Mouse (Mus musculus) embryo, embryonic 11.5 days (tissue): ENCODE measurements around the gene Gm20388.

Source experiments
- DNase-seq: peaks from one replicate; pipeline ENCODE4 v3.0.0-alpha.2; 2012; ENCODE audit warnings: low read depth, low spot score

Gm20388 gene

DNA sequence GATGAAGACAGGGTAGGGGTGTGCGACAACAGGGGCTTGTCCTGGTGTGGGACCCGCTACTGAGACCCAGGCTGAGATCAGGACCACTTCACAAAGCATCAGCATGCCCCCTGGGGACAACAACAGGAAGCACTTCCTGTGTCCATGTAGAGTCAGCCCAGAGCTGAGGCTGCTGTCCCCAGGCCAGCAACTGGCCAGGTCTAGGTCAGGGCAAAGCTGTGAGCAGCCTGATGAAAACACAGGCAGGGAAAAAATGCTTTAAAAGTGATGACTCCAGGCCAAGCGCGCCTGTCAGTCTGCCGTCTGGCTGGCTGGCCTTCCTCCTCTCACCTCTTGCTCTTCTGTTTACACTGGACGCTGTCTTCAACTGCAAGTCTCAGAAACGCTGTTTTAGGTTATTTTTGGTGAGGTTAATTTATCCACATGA is 1721.0 kb downstream of the Gm20388 start:
- DNase-seq: no peak

DNA sequence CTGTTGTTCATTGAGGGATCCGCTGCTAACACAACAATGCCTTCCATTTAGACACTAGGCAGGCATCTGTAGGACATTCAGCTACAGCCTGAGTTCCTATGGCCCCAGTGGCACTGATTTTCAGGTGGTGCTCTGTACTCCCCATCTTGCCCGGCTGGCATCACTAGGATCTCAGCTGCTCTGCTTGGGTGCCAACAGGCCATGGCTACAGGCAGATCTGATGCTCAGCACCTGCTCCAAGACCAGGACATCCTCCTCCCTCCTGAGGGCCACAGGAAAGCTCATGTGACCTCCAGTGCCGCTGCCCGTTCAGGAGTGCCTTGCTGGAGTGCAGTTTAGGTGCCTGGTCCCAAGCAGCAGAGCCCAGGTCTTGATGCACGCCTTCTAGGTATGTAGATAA is 1721.8 kb downstream of the Gm20388 start:
- no peak for DNase-seq

DNA sequence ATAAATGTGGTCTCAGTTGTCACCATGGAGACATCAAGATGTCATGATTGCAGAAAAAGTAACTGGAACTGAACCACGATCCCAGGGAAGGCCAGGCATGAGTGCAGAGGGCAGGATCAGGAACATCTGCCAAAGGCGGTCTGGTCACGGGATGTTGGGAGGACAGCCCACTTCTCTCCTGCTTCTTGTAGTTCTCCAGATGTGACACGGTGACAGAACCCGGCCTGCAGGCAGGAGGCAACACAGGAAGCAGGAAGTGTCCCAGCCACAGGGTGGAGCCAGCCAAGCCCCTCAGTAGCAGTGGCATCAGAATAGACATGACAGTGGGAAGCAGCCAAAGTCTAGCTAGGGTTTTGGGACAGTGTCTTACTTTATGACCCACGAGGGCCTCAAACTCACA is 1724.9 kb downstream of the Gm20388 start:
- DNase-seq: no peak

DNA sequence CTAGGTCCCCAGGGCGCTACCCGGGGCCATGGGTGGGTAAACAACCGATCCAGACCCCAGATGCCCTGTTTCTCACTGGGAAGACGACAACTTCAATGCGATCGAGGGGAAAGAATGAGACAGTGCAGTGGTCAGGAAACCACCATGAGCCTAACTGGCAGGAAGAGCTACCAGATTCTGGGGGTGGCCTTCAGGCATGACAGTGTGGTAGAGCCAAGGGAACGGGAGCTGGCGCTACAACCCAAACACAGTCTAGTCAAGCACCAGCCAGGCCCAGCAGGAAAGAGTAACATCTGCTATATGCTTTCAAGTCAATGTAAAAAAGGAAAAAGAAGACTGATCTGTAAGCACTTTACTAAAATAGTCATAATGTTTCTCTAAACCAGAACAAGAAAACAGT is 1725.5 kb downstream of the Gm20388 start:
- no peak for DNase-seq

DNA sequence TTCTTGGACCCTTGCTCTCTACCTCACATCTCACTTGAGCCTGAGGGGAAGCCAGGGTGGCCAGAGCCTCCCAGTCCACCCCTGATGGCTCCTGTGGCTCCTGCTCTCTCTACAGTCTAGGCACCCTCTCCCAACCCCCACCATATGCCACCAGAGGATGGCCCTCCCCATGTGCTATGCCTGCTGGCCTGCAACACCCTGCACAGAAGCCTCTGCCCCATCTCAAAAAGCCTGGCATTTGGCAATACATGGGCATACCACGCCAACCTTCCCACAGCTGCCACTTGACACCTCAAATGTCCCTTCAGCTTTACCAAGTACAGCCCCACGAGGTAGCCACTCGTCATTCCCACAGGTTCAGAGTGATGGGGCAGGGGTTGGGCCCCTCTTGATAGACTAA is 1732.2 kb downstream of the Gm20388 start:
- no peak for DNase-seq

DNA sequence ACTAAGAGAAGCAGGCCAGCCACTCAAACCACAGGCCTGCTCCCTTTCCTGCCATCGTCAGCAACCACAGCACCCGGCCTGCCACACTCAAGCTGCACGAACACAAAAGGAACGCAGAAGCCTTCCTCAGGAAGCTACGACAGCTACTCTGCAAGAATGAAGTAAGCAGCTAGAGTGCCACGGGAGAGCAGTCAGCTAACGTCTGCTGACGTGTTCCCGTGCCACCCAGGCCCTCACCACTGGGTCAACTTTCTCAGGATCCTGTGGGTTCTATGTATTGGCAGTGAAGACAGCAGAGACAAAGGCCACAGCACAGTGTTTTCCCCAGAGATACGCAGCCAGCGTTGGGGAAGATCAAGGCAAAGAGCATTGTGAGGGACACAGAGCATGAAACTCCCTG is 1732.7 kb downstream of the Gm20388 start:
- DNase-seq: no peak

DNA sequence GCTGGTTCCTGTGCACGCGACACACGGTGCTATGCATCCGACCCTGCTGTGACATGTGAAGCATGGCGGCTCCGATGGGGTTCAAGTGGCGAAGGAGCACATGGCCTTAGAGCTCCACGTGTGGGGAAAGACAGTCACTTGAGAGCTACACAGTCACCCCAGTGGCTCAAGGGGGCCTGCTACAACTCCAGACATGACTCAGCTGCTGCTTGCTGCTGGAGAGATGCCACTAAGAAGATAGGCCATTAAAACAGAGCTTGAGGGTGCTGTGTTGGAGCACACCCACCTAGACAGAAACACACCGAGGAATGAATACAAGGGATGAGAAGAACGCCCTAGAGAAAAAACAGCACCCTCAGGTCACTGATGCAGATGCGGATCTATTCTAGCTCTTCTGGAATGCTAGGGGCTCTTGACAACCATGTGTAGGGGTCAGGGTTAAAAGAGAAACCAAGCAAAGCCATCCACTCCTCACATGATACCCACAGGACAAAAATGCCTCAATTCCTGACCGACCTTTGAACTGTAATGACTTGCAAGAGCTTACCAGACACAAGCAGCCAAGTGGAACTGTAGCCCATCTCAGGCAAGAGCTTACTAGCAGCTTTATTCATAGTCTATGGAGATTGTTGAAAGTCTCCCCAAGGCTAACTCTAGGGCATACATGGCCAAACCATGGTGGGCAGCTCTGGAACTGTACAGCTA is 1737.0 kb downstream of the Gm20388 start:
- no peak for DNase-seq

DNA sequence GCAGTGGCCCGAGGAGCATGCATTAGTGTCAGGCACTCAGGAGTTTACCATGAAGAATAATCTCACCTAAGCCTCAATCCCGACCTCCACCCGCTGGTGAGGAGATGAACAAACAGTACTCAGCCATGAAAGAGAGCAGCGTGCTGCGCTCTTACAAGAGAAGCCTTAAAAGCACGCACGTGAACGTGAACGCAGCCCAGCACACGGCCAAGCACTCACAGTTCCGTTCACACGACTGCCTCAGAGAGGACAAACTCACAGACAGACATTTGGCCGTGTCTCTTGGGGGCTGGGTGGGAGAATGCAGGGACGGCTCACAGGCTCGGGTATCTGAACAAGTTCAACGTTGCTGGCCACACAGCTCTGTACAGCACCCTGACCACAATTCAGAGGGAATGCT is 1737.8 kb downstream of the Gm20388 start:
- no peak for DNase-seq

DNA sequence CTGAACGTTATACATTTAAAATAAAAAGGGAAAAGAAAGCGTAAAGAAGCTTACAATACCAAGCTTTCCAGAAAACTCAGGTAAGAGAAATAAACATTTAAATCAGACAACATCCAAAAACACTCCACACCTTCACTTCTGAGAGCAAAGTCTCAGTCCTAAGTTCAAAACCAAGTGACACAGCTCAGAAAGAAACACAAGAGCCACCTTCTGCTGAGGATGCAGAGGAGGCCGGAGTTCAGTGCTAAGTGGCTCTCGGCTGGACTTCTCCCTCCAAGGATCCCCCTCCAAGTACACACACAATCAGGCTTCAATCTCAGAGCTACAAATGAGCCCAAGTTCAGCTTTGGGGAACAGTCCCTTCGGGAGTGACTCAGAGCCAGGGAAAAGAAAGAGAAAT is 1738.8 kb downstream of the Gm20388 start:
- DNase-seq: no peak

DNA sequence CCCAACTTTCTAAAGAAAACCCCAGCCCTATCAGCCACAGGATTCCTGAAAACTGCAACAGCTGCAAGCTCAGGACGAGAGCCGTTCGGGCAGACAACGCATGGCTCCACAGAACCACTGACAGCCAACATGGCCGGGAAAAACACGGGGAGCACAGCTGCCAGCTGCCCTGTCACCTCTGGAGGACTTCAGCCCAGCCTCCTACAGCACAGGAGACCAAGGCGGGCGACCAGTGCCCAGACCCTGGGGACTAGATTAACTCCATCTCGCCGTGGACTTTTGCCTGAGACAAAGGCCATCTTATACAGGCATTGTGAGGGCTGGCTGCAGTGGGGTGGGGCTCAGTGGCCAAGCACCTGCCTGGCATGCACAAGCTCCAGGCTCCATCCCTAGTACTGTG is 1739.3 kb downstream of the Gm20388 start:
- DNase-seq: no peak

DNA sequence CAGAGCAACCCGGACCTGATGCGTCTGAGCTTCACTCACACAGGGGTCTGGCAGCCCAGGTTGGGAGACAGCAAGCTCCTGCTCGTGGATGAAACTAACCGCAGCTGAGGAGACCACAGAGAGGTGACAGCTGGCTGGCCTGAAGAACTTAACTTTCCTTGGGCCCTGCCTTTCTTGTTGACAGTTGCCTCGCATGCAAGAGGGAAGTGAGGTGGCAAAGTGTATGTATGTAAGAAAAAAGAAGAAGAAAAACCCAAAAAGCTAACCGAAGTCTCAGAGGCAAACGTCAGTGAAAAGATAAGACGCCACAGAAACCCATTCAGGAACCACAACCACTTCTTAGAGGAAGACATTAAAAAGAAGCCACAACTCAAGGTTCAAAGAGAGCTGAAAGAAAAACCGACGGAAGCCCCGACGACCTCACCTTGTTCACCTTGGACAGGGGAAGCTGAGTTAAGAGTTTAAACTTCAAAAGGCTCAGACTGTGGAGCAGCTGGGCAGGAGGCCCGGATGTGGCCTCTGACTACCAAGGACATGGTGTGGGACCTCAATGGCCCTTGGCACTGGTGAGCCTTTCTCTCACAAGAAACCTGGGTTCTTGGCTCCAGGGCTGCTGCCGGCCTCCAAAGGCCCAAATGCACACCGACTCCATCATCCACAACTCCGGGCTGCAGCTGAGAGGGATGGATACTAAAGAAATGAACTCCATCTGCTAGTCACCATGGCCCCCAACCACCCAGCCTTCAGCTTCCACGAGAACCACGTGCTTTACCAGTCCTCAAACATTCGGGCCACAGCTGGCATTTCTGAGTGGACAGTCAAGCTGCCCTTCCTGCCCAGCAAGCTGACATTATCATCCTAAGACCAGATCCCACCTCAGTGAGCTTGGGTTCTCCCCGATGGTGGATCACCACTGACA is 1740.0 kb downstream of the Gm20388 start:
- DNase-seq: no peak

DNA sequence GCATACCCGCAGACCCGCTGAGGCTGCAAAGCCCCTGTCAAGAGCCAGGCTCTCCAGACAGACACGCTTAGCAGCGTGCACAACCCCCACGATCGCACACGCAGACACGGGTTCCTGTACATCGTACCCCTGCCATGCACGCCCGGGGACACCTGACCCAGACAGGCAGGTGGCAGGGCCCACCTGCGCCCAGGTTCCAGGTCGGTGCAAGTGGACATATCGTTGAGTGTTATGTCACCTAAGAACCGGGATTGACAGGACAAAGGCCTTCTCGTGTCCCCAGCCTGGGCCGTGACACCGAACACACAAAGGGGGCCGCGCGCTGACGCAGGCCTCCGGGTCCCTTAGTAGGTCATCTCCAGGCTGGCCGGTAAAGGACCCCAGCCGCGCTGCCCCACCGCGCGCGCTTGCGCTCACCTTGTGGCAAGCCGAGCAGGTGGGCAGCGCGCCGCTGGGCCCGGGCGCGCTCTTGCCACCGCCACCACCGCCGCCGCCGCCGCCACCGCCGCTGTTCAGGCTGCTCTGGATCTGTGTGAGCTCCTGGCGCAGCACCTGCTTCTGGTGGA is 1740.8 kb downstream of the Gm20388 start:
- DNase-seq: no peak

DNA sequence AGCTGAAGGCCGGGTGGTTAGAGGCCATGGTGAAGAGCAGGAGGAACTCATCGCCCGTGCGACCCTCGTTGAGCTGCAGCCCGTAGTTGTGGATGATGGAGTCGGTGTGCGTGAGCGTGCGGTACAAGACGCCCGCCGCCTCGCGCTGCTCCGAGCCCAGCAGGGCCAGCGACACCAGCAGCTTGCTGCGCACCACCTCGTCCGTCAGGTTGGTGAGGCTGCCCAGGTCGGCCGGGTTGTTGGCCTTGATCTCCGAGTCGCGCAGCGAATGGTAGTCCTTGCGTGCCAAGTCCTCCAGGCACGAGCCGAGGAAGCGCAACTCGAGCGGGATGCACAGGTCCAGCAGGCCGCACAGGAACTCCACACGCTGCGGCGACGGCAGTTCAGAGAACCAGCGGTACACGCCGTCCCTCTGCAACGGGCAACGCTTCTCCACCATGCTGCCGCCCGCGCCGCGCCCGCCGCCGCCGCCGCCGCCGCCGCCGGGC is 1741.3 kb downstream of the Gm20388 start:
- DNase-seq: no peak

DNA sequence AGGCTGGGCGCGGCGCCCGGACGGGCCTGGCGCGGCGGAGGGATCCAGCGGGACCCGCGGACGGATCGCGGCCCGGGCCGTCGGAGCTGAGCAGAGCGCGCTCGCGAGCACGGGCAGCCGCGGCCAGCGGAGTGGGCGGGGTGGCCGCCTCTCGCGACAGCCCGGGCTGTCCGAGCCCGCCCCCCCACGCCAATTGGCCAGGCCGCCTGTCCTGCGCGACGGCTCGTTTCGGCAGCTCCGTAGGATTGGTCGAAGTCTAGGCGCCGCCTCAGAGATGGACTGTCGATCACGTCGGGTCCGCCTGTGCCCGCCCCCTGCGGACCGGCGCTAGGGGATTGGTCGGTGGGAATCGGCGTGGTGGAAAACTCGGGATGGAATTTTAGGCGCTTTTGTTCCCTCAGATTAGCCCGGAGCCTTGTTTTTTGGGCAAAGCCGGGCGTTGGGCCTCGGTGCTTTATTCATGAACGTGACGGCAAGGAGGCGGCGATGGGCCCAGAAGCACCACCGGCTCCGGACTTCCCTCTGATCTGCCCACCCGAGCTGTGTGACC is 1742.2 kb downstream of the Gm20388 start, which contains the start of gene Zcchc14:
Gene Zcchc14 (minus strand): TSS at position 128 of the 550 bp plus-strand sequence.
- DNase-seq: peak; percentile 95

DNA sequence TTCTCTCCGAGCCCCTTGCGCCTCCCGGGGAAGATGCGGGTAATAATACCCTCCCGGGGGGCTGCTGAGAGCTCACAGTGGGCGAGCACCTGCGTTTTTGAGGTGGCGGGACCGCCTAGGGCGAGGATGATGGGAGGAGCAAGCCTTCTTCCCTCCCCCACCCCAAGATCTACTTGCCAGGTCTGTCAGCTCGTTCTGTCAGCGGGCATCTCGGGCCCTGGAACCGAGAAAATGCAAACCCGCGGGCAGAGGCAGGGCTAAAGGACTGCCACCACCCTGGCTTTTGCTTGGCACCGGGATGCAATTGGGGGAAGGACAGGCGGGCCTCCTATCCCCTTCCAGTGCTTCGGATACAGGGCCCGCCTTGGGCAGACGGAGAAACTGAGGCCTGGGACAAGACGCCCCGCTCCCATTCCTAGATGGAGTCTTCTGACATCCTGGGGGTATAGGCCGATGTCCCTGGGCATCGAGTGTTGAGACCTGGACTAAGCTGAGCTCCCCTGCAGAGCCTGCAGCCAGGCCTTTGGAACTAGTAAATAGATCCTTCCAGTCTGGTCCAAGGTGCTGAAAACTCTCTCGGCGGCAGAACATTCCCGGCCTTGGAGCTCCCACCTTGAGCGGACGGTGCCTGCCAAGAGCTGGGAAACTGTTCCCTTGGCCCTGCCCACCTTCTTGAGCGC is 1742.8 kb downstream of the Gm20388 start:
- DNase-seq: no peak

DNA sequence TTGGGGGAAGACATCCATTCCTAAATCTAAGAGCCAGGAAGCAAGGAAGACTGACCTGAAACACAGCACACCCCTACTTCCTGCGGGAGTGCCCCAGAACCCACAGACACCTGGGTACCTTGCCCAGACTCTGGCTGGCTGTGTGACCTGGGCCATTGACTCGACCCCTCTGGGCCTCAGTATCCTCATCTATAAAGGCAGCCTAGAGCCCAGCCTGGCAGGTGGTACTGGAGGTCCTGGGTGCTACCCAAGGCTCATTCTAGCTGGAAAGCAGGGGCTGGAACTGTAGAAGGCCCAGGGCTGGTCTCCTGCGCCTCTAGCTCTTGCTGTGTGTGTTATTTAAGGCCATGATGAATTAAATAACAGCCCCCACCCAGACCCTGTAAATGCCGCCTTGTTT is 1743.5 kb downstream of the Gm20388 start:
- DNase-seq: no peak

DNA sequence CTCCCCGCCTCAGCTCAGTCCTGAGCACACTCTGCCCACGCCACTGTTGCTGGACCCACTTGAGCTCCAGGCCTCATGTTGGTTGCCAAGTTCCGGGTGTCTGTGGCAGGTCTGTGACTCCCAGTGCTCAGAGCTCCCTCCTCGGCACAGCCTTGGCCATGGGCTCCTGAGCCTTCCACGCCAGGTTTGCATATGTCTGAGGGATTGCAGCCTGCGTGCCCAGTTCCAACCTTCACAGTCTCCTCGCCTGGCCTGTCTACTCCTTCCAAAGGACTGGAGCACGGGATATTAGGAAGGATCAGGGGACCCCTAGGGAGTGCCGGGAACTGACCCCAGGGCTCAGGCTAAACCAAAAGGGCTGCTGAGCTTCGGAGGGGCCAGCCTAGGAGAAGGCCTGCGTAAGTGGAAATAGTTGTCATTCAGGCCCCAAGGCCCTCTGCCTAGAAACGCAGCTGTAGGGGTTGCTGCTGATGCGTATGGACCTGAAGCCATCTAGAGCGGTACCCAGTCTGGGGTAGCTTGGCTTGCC is 1744.4 kb downstream of the Gm20388 start:
- no peak for DNase-seq

DNA sequence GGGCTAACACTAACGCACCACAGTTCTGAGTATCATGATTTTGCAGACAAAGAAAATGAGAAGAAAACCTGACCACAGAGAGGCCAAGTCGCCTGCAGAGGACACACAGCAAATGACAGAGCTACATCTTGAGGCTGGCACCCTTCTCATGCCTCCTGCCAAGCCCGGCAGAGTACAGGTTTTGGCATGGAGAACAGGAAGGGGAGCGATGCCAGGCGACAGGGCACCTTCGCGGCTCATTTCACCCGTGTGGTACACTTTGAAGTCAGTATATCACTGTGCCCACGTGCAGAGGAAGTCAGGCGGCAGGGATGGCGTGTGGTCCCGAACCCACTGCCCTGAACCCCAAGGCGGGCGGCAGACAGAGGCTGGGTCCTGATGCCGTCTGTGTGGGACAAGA is 1750.0 kb downstream of the Gm20388 start:
- DNase-seq: no peak

DNA sequence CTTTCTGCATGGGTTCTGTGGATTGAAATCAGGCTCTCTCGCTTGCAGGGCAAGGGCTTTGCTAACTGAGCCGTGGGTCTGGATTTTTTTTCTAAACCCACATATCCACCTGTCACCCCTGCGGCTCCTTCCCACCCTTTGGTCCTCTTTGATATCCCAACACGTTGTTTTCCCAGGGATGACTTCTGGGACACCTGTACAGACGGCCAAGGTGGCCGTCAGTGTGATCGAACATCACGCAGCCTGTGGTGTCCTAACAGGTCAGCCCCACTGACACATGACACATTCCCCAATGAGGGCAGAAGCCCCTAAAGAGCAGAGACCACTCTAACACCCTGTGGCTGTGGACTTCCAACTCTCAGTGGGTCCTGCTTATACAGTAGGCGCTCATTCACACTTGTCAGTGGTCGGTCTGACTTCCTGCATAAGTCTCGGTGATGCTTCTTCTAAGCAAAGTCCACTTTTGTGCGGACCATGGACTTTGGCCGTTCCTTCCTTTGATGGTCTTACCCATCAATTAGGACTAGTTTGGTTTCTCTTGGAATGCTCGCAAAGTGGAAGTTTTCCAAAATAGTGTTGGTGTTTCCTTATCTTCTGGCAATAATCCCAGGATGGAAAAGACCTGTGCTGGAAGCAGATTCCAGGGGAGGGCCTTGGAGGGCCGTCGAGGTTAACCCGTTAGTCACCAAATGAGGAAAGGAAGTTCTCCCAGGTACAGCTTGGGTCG is 1751.2 kb downstream of the Gm20388 start:
- DNase-seq: no peak

DNA sequence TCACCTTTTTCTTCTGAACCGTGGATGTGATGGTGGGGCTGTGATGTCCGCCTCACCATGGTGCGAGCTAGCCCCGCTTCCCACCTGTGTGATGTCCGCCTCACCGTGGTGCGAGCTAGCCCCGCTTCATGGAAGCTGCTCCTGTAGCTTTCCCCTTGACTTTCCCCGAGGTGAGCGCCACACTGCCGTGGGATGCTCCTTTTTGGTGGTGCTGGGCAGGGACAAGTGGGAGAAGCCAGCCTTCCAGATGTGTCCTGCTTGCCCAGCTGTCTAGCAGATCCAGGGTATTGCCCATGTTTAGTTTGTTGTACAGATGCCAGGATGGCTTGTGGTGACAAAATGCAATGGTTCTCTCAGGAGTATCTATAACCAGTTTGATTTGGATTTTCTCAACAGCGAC is 1752.5 kb downstream of the Gm20388 start:
- DNase-seq: no peak

DNA sequence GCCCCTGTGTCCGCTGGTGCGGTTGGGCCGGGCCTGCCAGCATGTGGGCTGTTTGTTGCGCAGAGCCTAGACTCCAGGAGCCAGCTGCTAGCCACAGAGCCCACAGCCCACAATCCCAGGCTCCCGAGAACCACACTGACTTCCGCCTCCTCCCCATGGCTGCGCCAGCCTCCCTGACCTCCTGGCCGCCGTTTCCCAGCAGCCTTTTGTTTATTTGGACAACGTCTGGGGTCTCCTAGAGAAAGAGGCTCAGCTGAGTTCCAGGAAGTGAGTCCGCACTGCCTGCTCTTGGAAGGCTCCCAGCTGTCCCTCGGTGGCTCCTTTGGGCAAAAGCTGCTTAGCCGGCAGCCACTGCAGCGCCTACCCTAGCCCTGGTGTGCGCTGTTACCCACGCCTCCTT is 1754.7 kb downstream of the Gm20388 start:
- DNase-seq: no peak
